ENCODE assay signal across 22 mouse cellular contexts in the genomic region with DNA sequence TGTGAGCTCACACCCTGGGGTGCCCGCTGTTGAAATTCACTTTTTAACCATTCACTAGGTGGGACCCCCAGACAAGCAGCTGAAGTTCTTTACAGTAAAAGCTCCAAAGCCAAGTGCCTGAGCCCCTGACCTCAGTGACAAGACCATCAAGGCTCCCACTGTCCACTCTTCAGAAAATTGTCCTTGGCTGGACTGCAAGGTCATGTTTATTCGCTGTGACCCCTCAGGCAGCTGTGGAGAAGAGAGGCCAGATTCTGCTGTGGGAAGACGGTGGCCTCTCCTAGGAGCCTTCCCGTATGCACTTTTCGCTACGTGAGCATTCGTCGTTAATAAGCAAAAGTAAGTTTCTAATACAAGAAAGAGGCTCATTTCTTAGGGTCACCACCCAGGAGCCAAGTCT.
"Had no signal": no experiment of that assay in that cellular context is flagged by ENCODE, and none has a peak within 500 bp of the region (broad histone marks: within the 10 kb centered on the region; RNA-seq: fewer than 3 reads in every experiment).

No protein-coding gene starts in this region.

- H3K4me3 ChIP-seq: forebrain, embryonic 15.5 days; heart, adult 2 months; heart, embryonic 12.5 days; hindbrain, embryonic 13.5 days; hindbrain, embryonic 15.5 days; limb, embryonic 13.5 days; limb, embryonic 15.5 days; liver, embryonic 12.5 days had no signal

- H3K27me3 ChIP-seq: forebrain, embryonic 15.5 days; hindbrain, embryonic 13.5 days; hindbrain, embryonic 15.5 days; limb, embryonic 13.5 days; limb, embryonic 15.5 days had no signal

- H3K9me3 ChIP-seq: forebrain, embryonic 15.5 days; heart, embryonic 12.5 days; hindbrain, embryonic 13.5 days; hindbrain, embryonic 15.5 days; limb, embryonic 13.5 days; limb, embryonic 15.5 days; liver, embryonic 12.5 days had no signal

- H3K4me2 ChIP-seq: forebrain, embryonic 15.5 days; heart, embryonic 12.5 days; hindbrain, embryonic 13.5 days; hindbrain, embryonic 15.5 days; limb, embryonic 13.5 days; limb, embryonic 15.5 days; liver, embryonic 12.5 days had no signal

- ATAC-seq: forebrain, embryonic 15.5 days; forebrain, postnatal 0 days; hindbrain, postnatal 0 days; intestine, embryonic 16.5 days; liver, embryonic 12.5 days had no signal

- DNase-seq: forebrain, postnatal 0 days; gastrocnemius, postnatal 14 days; gastrocnemius, postnatal 36 days; heart, adult 11 months; heart, adult 2 months; heart, postnatal 10 days; heart, postnatal 36 days; kidney, adult 18-20 months; kidney, postnatal 25 days; layer of hippocampus, adult 9-11 months; layer of hippocampus, postnatal 36 days; left cerebral cortex, postnatal 4 days had no signal

- H3K9ac ChIP-seq: forebrain, embryonic 15.5 days; forebrain, postnatal 0 days; heart, embryonic 12.5 days; hindbrain, embryonic 13.5 days; hindbrain, embryonic 15.5 days; limb, embryonic 13.5 days; limb, embryonic 15.5 days; liver, embryonic 12.5 days; liver, embryonic 14.5 days had no signal

- H3K27ac ChIP-seq: forebrain, embryonic 15.5 days; heart, adult 2 months; hindbrain, embryonic 13.5 days; hindbrain, embryonic 15.5 days; hindbrain, postnatal 0 days; limb, embryonic 13.5 days; limb, embryonic 15.5 days; liver, embryonic 12.5 days; liver, embryonic 14.5 days had no signal

- H3K4me1 ChIP-seq: liver, embryonic 12.5 days had no signal

- H3K36me3 ChIP-seq: forebrain, embryonic 15.5 days; heart, embryonic 12.5 days; hindbrain, embryonic 13.5 days; hindbrain, embryonic 15.5 days; limb, embryonic 13.5 days; limb, embryonic 15.5 days; liver, embryonic 12.5 days had no signal
